Mouse (Mus musculus) R1 (cell line): ENCODE measurements around the gene Bnipl.
A peak's percentile ranks its signal among the peaks of the same experiment; 100 is the strongest.

Experiments used
- DNase-seq: peaks from one replicate; pipeline ENCODE4 v3.0.0-alpha.2; 2018; ENCODE audit warnings: low read depth, low spot score

The Bnipl gene

GRCm38 (mm10) chr3:95250783-95251424 lies at the start of gene Bnipl:
Bnipl (minus strand) TSS chr3:95251193.
- peak; percentile 35 for DNase-seq

- no peak for DNase-seq
These were observed 47.0 kb upstream of the Bnipl start for GRCm38 (mm10) chr3:95298018-95298417.

- DNase-seq = peak; percentile 90
These were observed 45.1 kb upstream of the Bnipl start for GRCm38 (mm10) chr3:95296103-95296469.

GRCm38 (mm10) chr3:95295321-95296102 lies 44.5 kb upstream of the Bnipl start:
- peak; percentile 84 for DNase-seq

GRCm38 (mm10) chr3:95294718-95295117 lies 43.7 kb upstream of the Bnipl start:
- no peak for DNase-seq

- DNase-seq = no peak
These were observed 43.3 kb upstream of the Bnipl start for GRCm38 (mm10) chr3:95294316-95294715.

- DNase-seq = no peak
These were observed 42.5 kb upstream of the Bnipl start for GRCm38 (mm10) chr3:95293537-95293936.

GRCm38 (mm10) chr3:95292899-95293298 lies 41.9 kb upstream of the Bnipl start:
- DNase-seq = no peak

GRCm38 (mm10) chr3:95291041-95291440 lies 40.0 kb upstream of the Bnipl start:
- no peak for DNase-seq

- DNase-seq = peak; percentile 95
These were observed 39.2 kb upstream of the Bnipl start for GRCm38 (mm10) chr3:95290156-95290555.

- no peak for DNase-seq
These were observed 38.4 kb upstream of the Bnipl start for GRCm38 (mm10) chr3:95289419-95289818.

GRCm38 (mm10) chr3:95287541-95287940 lies 36.5 kb upstream of the Bnipl start:
- no peak for DNase-seq

GRCm38 (mm10) chr3:95286510-95286909 lies 35.5 kb upstream of the Bnipl start:
- DNase-seq = peak; percentile 88

- DNase-seq = no peak
These were observed 35.0 kb upstream of the Bnipl start for GRCm38 (mm10) chr3:95286011-95286410.

- DNase-seq = no peak
These were observed 34.4 kb upstream of the Bnipl start for GRCm38 (mm10) chr3:95285390-95285789.

- no peak for DNase-seq
These were observed 33.7 kb upstream of the Bnipl start for GRCm38 (mm10) chr3:95284501-95285281.

- DNase-seq = no peak
These were observed 33.1 kb upstream of the Bnipl start for GRCm38 (mm10) chr3:95284062-95284461.

GRCm38 (mm10) chr3:95283589-95283941 lies 32.6 kb upstream of the Bnipl start:
- DNase-seq = no peak

- peak; percentile 89 for DNase-seq
These were observed 32.0 kb upstream of the Bnipl start for GRCm38 (mm10) chr3:95282865-95283588.

GRCm38 (mm10) chr3:95282381-95282864 lies 31.4 kb upstream of the Bnipl start:
- no peak for DNase-seq
